Mouse (Mus musculus) neural tube, embryonic 15.5 days (tissue): ENCODE results near the gene Arid5a. TPM values are rescaled to one million over a fixed set of nuclear protein-coding genes. Genes with fewer than 3 reads are reported as not detected.

Source experiments
- ATAC-seq: fragments of 200-750 bp; cut with Nextera tagmentation; 2 replicates; pipeline ENCODE4 v1.8.0; 2017; ENCODE audit warnings: mild to moderate bottlenecking, moderate TSS enrichment, moderate library complexity; ENCODE audit not compliant: low FRiP score
- H3K27ac ChIP-seq: fragments of 300-500 bp; sonication (generic); replicated peaks from 2 replicates; pipeline ENCODE4 v1.5.1; 2015; ENCODE audit warnings: mild to moderate bottlenecking, inconsistent platforms
- H3K27me3 ChIP-seq: fragments of 300-500 bp; sonication (generic); replicated peaks from 2 replicates; pipeline ENCODE4 v1.6.1; 2015; ENCODE audit warnings: inconsistent platforms
- H3K36me3 ChIP-seq: fragments of 300-500 bp; sonication (generic); 2 replicates; pipeline ENCODE4 v1.6.1; 2015; ENCODE audit warnings: inconsistent platforms
- H3K4me1 ChIP-seq: fragments of 300-500 bp; sonication (generic); 2 replicates; pipeline ENCODE4 v1.6.1; 2015; ENCODE audit warnings: inconsistent platforms
- H3K4me2 ChIP-seq: fragments of 300-500 bp; sonication (generic); 2 replicates; pipeline ENCODE4 v1.6.1; 2015; ENCODE audit warnings: inconsistent platforms, mild to moderate bottlenecking, moderate library complexity
- H3K4me3 ChIP-seq: fragments of 300-500 bp; sonication (generic); replicated peaks from 2 replicates; pipeline ENCODE4 v1.5.1; 2015; ENCODE audit warnings: mild to moderate bottlenecking, inconsistent platforms
- H3K9ac ChIP-seq: fragments of 300-500 bp; sonication (generic); replicated peaks from 2 replicates; pipeline ENCODE4 v1.6.1; 2015; ENCODE audit warnings: mild to moderate bottlenecking, inconsistent platforms
- H3K9me3 ChIP-seq: fragments of 300-500 bp; sonication (generic); replicated peaks from 2 replicates; pipeline ENCODE4 v1.6.1; 2016; ENCODE audit warnings: inconsistent platforms
- WGBS: fragments of 180-500 bp; shearing (Covaris S2); methylation state at CpG from one replicate; pipeline ENCODE4 v1.1.7; 2015; ENCODE audit warnings: mixed read lengths; 5-methylcytosine and 5-hydroxymethylcytosine counted together
- polyA plus RNA-seq: library from polyadenylated mRNA; unstranded; fragments of >200 nt; fragmentation: Nextera tagmentation; extraction: Ambion mirVana; gene quantifications from 2 replicates; pipeline ENCODE4 v1.2.1, GENCODE M21; 2015

Arid5a gene
- polyA plus RNA-seq, 1 experiment from 2014 or later, result 3.7 TPM

GRCm38 (mm10) chr1:36271516-36272230 is 35.9 kb upstream of the Arid5a start:
- Histone ChIP-seq H3K4me2 (no peak overlapping the region), H3K36me3 (no peaks in the 10 kb centered on the region), H3K9me3 (no peaks in the 10 kb centered on the region), H3K4me1 (peaks cover 7% of the 10 kb centered on the region; the same call in 1 of the 2 replicates), H3K27ac (no peak overlapping the region), H3K27me3 (peaks cover 14% of the 10 kb centered on the region; the same call in 1 of the 2 replicates), H3K4me3 (no peak overlapping the region), H3K9ac (no peak overlapping the region)
- no peak for ATAC-seq
- whole genome bisulfite sequencing, result 80% methylated on average over 8 of the region's 8 CpGs

- Histone ChIP-seq H3K4me3 (no peak overlapping the region), H3K36me3 (no peaks in the 10 kb centered on the region), H3K9me3 (no peaks in the 10 kb centered on the region), H3K4me2 (no peak overlapping the region), H3K27ac (no peak overlapping the region), H3K27me3 (peaks cover 14% of the 10 kb centered on the region; the same call in 1 of the 2 replicates), H3K9ac (no peak overlapping the region), H3K4me1 (peaks cover 7% of the 10 kb centered on the region; the same call in 1 of the 2 replicates)
- WGBS, result 73% methylated on average over 5 of the region's 5 CpGs
- ATAC-seq, result no peak
Measured at GRCm38 (mm10) chr1:36272546-36272945, 35.0 kb upstream of the Arid5a start.

- H3K27ac ChIP-seq, result no peak overlapping the region
- H3K36me3 ChIP-seq, result no peaks in the 10 kb centered on the region
- ATAC-seq, result no peak
- peaks cover 7% of the 10 kb centered on the region; the same call in 1 of the 2 replicates for H3K4me1 ChIP-seq
- H3K9me3 ChIP-seq, result no peaks in the 10 kb centered on the region
- WGBS, result 42% methylated on average over 9 of the region's 9 CpGs
- H3K27me3 ChIP-seq, result peaks cover 14% of the 10 kb centered on the region; the same call in 1 of the 2 replicates
- H3K4me3 ChIP-seq, result no peak overlapping the region
- no peak overlapping the region for H3K4me2 ChIP-seq
- H3K9ac ChIP-seq, result no peak overlapping the region
Measured at GRCm38 (mm10) chr1:36273288-36273687, 34.2 kb upstream of the Arid5a start.

- 91% methylated on average over 5 of the region's 5 CpGs for WGBS
- H3K4me3 ChIP-seq, result no peak within 1 kb of the TSS
- peaks cover 9% of the 10 kb centered on the region; the same call in 1 of the 2 replicates for H3K27me3 ChIP-seq
- H3K36me3 ChIP-seq, result no peaks in the 10 kb centered on the region
- no peak within 1 kb of the TSS for H3K9ac ChIP-seq
- H3K4me2 ChIP-seq, result no peak within 1 kb of the TSS
- 0 out of 2 replicates have a peak, but pooled peaks cover 2% of the 10 kb centered on the region for H3K4me1 ChIP-seq
- ATAC-seq, result no peak
- H3K9me3 ChIP-seq, result no peaks in the 10 kb centered on the region
- H3K27ac ChIP-seq, result no peak within 1 kb of the TSS
Measured at GRCm38 (mm10) chr1:36274455-36274854, 33.1 kb upstream of the Arid5a start, which contains the start of gene Neurl3. TSS of gene Neurl3 (minus strand) at chr1:36274679.

GRCm38 (mm10) chr1:36275635-36276389 is 31.7 kb upstream of the Arid5a start:
- Histone ChIP-seq H3K4me1 (no peaks in the 10 kb centered on the region), H3K4me3 (no peak overlapping the region), H3K27me3 (no peaks in the 10 kb centered on the region; the same call in 1 of the 2 replicates), H3K9ac (no peak overlapping the region), H3K4me2 (no peak overlapping the region), H3K27ac (no peak overlapping the region), H3K9me3 (no peaks in the 10 kb centered on the region), H3K36me3 (no peaks in the 10 kb centered on the region)
- ATAC-seq, result no peak
- WGBS, result 62% methylated on average over 13 of the region's 13 CpGs

DNA sequence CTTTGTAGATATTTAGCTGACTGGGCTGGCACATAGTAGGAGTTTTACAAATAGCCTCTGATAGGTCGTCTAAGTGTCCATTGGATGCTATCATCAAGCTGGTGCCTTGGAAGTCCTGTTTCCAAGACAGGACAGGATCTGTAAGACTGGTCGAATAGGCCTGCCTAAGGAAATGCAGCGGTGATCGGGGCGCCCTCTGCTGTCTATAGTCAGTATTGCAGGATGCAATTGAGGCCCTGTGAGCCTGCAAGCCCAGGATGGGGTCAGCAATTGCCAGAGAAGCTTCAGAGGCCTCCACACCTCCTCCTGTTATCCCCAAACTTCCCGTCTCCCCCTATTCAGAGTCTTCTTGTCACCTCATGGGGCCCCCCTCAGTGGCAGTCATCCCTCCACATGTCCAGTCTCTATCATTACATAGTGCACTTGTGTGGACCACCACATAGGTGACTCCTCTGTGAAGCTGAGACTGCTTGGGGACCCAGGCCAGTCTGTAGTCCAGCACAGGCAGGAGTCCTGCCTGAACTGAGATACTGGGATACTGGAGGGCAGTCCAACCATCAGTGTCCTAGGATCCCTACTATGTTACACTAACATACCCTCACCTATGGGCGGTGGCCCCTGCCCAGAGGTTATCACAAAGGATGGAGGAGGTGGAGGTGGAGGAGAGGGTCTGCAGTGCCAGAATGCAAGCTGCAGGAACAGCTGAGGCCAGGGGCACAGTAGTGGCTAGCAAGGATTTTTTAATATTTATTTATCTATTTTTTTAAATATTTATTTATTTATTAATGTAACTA is 30.1 kb upstream of the Arid5a start:
- Histone ChIP-seq H3K4me1 (no peaks in the 10 kb centered on the region), H3K4me3 (no peak overlapping the region), H3K27ac (no peak overlapping the region), H3K9ac (no peak overlapping the region), H3K27me3 (no peaks in the 10 kb centered on the region; the same call in 1 of the 2 replicates), H3K9me3 (no peaks in the 10 kb centered on the region), H3K36me3 (no peaks in the 10 kb centered on the region), H3K4me2 (no peak overlapping the region)
- no peak for ATAC-seq
- 21% methylated on average over 7 of the region's 7 CpGs for WGBS

DNA sequence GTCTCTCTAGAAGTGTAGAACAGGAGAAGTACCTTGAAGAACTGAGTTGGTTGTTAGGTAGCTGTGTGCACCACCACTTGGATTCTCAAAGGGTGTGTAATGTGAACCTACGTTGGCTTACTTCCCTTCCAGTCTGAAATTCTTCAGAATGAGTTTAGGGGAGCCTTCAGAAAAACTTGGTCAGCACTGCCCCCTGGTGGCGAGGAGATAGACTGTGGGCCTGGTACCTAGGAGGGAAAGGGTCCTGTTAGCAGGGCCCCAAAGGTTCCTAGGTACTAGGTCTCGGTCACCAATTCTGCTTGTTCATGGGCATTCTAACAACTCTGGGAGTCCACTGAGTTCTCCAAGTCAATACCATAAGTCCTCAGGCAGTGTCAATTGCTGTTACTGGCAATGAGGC is 28.3 kb upstream of the Arid5a start:
- ATAC-seq, result no peak
- Histone ChIP-seq H3K27ac (no peak overlapping the region), H3K9me3 (no peaks in the 10 kb centered on the region), H3K9ac (no peak overlapping the region), H3K27me3 (no peaks in the 10 kb centered on the region; the same call in 1 of the 2 replicates), H3K4me2 (no peak overlapping the region), H3K4me1 (no peaks in the 10 kb centered on the region), H3K36me3 (no peaks in the 10 kb centered on the region), H3K4me3 (no peak overlapping the region)
- WGBS, result 22% methylated on average over 3 of the region's 3 CpGs

DNA sequence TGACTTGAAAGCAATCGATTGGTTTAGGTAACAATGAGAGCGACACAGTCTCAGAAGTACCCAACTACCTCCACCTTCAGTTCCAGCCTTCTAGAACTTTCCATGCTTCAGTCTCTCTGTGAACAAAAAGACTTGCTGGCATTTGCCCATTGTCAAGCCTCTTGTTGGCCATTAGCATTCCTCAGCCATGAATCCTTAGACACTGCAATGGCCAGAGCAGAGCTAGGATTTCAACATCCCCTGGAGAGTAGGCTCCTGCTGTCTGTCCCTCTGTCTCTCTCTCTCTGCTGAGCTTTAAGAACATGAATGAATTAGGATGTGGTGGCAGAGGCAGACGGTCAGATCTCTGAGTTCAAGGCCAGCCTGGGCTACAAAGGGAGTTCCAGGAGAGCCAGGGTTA is 26.6 kb upstream of the Arid5a start:
- Histone ChIP-seq H3K36me3 (no peaks in the 10 kb centered on the region), H3K27me3 (no peaks in the 10 kb centered on the region; the same call in 1 of the 2 replicates), H3K27ac (no peak overlapping the region), H3K9ac (no peak overlapping the region), H3K4me3 (no peak overlapping the region), H3K9me3 (no peaks in the 10 kb centered on the region), H3K4me1 (no peaks in the 10 kb centered on the region), H3K4me2 (no peak overlapping the region)
- WGBS, result 92% methylated on average over 3 of the region's 3 CpGs
- ATAC-seq, result no peak

DNA sequence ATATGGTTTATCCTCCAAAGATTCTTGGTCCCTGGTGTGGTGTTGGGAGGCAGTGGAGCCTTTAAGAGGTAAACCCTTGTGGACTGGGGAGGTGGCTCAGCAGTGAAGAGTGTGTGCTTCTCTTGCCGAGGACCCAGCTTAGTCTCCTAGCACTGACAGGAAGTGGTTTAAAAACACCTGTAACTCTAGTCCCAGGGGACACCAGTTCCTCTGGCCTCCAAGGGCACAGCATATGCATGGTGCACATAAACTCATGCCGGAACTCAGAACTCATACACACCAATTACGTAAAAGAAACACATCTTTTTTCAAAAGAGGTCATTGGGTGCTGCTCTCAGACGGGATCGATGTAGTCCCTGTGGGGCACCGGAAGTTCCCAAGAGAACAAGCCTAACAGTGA is 25.7 kb upstream of the Arid5a start:
- ATAC-seq, result no peak
- H3K36me3 ChIP-seq, result no peaks in the 10 kb centered on the region
- no peaks in the 10 kb centered on the region for H3K4me1 ChIP-seq
- H3K27ac ChIP-seq, result no peak overlapping the region
- H3K27me3 ChIP-seq, result no peaks in the 10 kb centered on the region; the same call in 1 of the 2 replicates
- no peak overlapping the region for H3K4me2 ChIP-seq
- H3K4me3 ChIP-seq, result no peak overlapping the region
- 91% methylated on average over 6 of the region's 6 CpGs for WGBS
- no peaks in the 10 kb centered on the region for H3K9me3 ChIP-seq
- no peak overlapping the region for H3K9ac ChIP-seq

- Histone ChIP-seq H3K4me2 (no peak overlapping the region), H3K9ac (no peak overlapping the region), H3K27me3 (0 out of 2 replicates have a peak, but pooled peaks cover 4% of the 10 kb centered on the region), H3K9me3 (no peaks in the 10 kb centered on the region), H3K36me3 (no peaks in the 10 kb centered on the region), H3K4me3 (no peak overlapping the region), H3K27ac (no peak overlapping the region), H3K4me1 (no peaks in the 10 kb centered on the region)
- no peak for ATAC-seq
- 89% methylated on average over 8 of the region's 8 CpGs for WGBS
Measured at GRCm38 (mm10) chr1:36293470-36293869, 14.1 kb upstream of the Arid5a start.

DNA sequence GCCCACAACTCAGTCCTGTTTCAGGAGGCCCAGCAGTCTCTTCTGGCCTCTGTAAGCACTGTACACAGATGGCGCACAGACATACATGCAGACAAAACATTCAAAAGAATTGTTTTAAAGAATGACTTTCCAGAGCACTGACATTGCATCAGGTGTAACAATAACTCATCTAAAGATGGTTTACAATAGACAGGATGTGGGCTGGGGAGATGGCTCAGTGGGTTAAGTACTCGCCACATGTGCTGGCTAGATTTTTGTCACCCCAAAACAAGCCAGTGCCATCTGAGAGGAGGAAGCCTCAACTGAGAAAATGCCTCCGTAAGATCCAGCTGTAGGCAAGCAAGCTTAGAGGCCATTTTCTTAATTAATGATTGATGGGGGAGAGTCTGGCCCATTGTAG is 13.1 kb upstream of the Arid5a start:
- 0 out of 2 replicates have a peak, but pooled peaks cover 7% of the 10 kb centered on the region for H3K27me3 ChIP-seq
- H3K9me3 ChIP-seq, result no peaks in the 10 kb centered on the region
- H3K4me3 ChIP-seq, result no peak overlapping the region
- 87% methylated on average over 3 of the region's 3 CpGs for WGBS
- no peak overlapping the region for H3K27ac ChIP-seq
- ATAC-seq, result no peak
- no peaks in the 10 kb centered on the region for H3K36me3 ChIP-seq
- H3K4me2 ChIP-seq, result no peak overlapping the region
- no peak overlapping the region for H3K9ac ChIP-seq
- no peaks in the 10 kb centered on the region for H3K4me1 ChIP-seq
